ENCODE assay signal across 13 mouse cellular contexts in genomic region chr11:120052274-120052673, GRCm38 (mm10). TPM values are rescaled to one million over a fixed set of nuclear protein-coding genes. Genes with fewer than 3 reads are reported as not detected.
DNase-seq lines count a peak whose midpoint lies in the region; ATAC-seq and TF ChIP-seq lines count a peak whose summit lies in the region.
"Had no signal": no experiment of that assay in that cellular context is flagged by ENCODE, and none has a peak within 500 bp of the region (broad histone marks: within the 10 kb centered on the region; RNA-seq: fewer than 3 reads in every experiment).

No protein-coding gene starts in this region.

- no peak for ATAC-seq in heart, embryonic 11.5 days (replicated peaks; ENCODE audit: insufficient number of reproducible peaks, low FRiP score, low TSS enrichment)
- ATAC-seq in heart, postnatal 0 days (ENCODE audit: insufficient read depth, low read depth) = peak; percentile 57
- ATAC-seq in liver, embryonic 12.5 days = no peak
- ATAC-seq: forebrain, embryonic 13.5 days; intestine, embryonic 16.5 days had no signal

- no peak overlapping the region for H3ac ChIP-seq in myocyte (ENCODE audit: control insufficient read depth, insufficient read length)

- 62% methylated on average over 9 of the region's 9 CpGs for WGBS in heart, embryonic 11.5 days (ENCODE audit: insufficient replicate concordance)
- whole genome bisulfite sequencing in heart, postnatal 0 days = 42% methylated on average over 9 of the region's 9 CpGs
- 69% methylated on average over 9 of the region's 9 CpGs for WGBS in liver, embryonic 12.5 days (ENCODE audit: insufficient replicate concordance)

- H3K4me1 ChIP-seq in heart, embryonic 11.5 days (ENCODE audit: control insufficient read depth, insufficient read depth, low read length) = peaks cover 23% of the 10 kb centered on the region
- H3K4me1 ChIP-seq in heart, postnatal 0 days (ENCODE audit: control insufficient read depth, insufficient read depth) = peaks cover 10% of the 10 kb centered on the region; the same call in 1 of the 2 replicates
- H3K4me1 ChIP-seq in liver, embryonic 12.5 days = no peaks in the 10 kb centered on the region

- no peak overlapping the region for H3K4me2 ChIP-seq in heart, embryonic 11.5 days
- H3K4me2 ChIP-seq in heart, postnatal 0 days (ENCODE audit: low read depth, low read length) = no peak overlapping the region
- no peak overlapping the region for H3K4me2 ChIP-seq in myocyte (ENCODE audit: low read depth)
- H3K4me2 ChIP-seq in liver, embryonic 12.5 days = no peak overlapping the region
- H3K4me2 ChIP-seq: embryonic facial prominence, embryonic 12.5 days; forebrain, embryonic 13.5 days; liver, embryonic 15.5 days had no signal

- TF ChIP-seq EP300 in heart, postnatal 0 days (IDR thresholded peaks at IDR 0.05; ENCODE audit: low read depth) = peak; percentile 63; the same call in 1 of the 2 replicates

- DNase-seq in heart, adult 18-20 months = peak; percentile 35 to 59
- peak; percentile 39 for DNase-seq in kidney, postnatal 14 days
- DNase-seq in kidney, adult 18-20 months = no peak
- DNase-seq in heart, postnatal 0 days (ENCODE audit: low spot score) = peak; percentile 40
- DNase-seq: right cerebral cortex, adult 18-20 months had no signal

- H3K9ac ChIP-seq in heart, embryonic 11.5 days (ENCODE audit: low read depth, low read length) = no peak overlapping the region
- H3K9ac ChIP-seq in heart, postnatal 0 days (replicated peaks; ENCODE audit: low read depth, low read length) = no peak overlapping the region
- no peak overlapping the region for H3K9ac ChIP-seq in liver, embryonic 12.5 days
- H3K9ac ChIP-seq: embryonic facial prominence, embryonic 12.5 days; forebrain, embryonic 13.5 days; liver, embryonic 15.5 days had no signal

- no peaks in the 10 kb centered on the region for H3K79me2 ChIP-seq in myocyte (ENCODE audit: control insufficient read depth, insufficient read depth)

- no peak overlapping the region for H3K27ac ChIP-seq in heart, embryonic 11.5 days (ENCODE audit: low read depth, low read length)
- no peak overlapping the region; the same call in 1 of the 2 replicates for H3K27ac ChIP-seq in heart, postnatal 0 days (ENCODE audit: low read depth)
- H3K27ac ChIP-seq in liver, embryonic 12.5 days = no peak overlapping the region
- H3K27ac ChIP-seq: embryonic facial prominence, embryonic 12.5 days; forebrain, embryonic 13.5 days; liver, embryonic 15.5 days had no signal

- TF ChIP-seq CTCF in heart, postnatal 0 days (IDR thresholded peaks at IDR 0.05; ENCODE audit: low read depth) = no peak

- H3K36me3 ChIP-seq in heart, embryonic 11.5 days (ENCODE audit: control insufficient read depth, insufficient read depth, low read length) = no peaks in the 10 kb centered on the region
- no peaks in the 10 kb centered on the region for H3K36me3 ChIP-seq in heart, postnatal 0 days (replicated peaks; ENCODE audit: control insufficient read depth, insufficient read depth, low read length)
- H3K36me3 ChIP-seq in myocyte (ENCODE audit: control insufficient read depth, insufficient read depth) = no peaks in the 10 kb centered on the region
- H3K36me3 ChIP-seq in liver, embryonic 12.5 days = no peaks in the 10 kb centered on the region
- H3K36me3 ChIP-seq: embryonic facial prominence, embryonic 12.5 days; G1E; liver, embryonic 15.5 days had no signal

- no peak overlapping the region for H3K4me3 ChIP-seq in heart, embryonic 11.5 days (ENCODE audit: low read depth, low read length)
- no peak overlapping the region for H3K4me3 ChIP-seq in heart, postnatal 0 days (ENCODE audit: low read depth, low read length)
- no peak overlapping the region for H3K4me3 ChIP-seq in myocyte
- no peak overlapping the region for H3K4me3 ChIP-seq in liver, embryonic 12.5 days
- H3K4me3 ChIP-seq: embryonic facial prominence, embryonic 12.5 days; forebrain, embryonic 13.5 days; liver, embryonic 15.5 days had no signal

- no peak for TF ChIP-seq POLR2A in myocyte (IDR thresholded peaks at IDR 0.05; ENCODE audit: insufficient read length, low read depth)

- no peaks in the 10 kb centered on the region for H3K9me3 ChIP-seq in heart, embryonic 11.5 days (replicated peaks; ENCODE audit: control insufficient read depth, low read length)
- H3K9me3 ChIP-seq in heart, postnatal 0 days (replicated peaks; ENCODE audit: control insufficient read depth, low read length) = no peaks in the 10 kb centered on the region
- no peaks in the 10 kb centered on the region for H3K9me3 ChIP-seq in liver, embryonic 12.5 days (replicated peaks)
- H3K9me3 ChIP-seq: embryonic facial prominence, embryonic 12.5 days; forebrain, embryonic 13.5 days; G1E; liver, embryonic 15.5 days had no signal

- peaks cover 20% of the 10 kb centered on the region for H3K27me3 ChIP-seq in heart, embryonic 11.5 days (ENCODE audit: control insufficient read depth, insufficient read depth, low read length)
- peaks cover 20% of the 10 kb centered on the region for H3K27me3 ChIP-seq in heart, postnatal 0 days (ENCODE audit: control insufficient read depth, insufficient read depth, low read length)
- H3K27me3 ChIP-seq in myocyte (ENCODE audit: control insufficient read depth, insufficient read depth, insufficient read length) = peaks cover 43% of the 10 kb centered on the region
- peaks cover 41% of the 10 kb centered on the region for H3K27me3 ChIP-seq in liver, embryonic 12.5 days (replicated peaks)

TF ChIP-seq in myocyte, 11 proteins besides CTCF, POLR2A, EP300 and RAD21:
- TF ChIP-seq TCF3 (IDR thresholded peaks at IDR 0.05; ENCODE audit: insufficient read length, low read depth) (no peak), POLR2AphosphoS2 (IDR thresholded peaks at IDR 0.05; ENCODE audit: insufficient read length, low read depth) (no peak), SRF (IDR thresholded peaks at IDR 0.05; ENCODE audit: control insufficient read depth, insufficient read length, low read depth) (no peak), TCF12 (IDR thresholded peaks at IDR 0.05; ENCODE audit: insufficient read depth, poor library complexity, severe bottlenecking) (peak; percentile 62), E2F4 (IDR thresholded peaks at IDR 0.05; ENCODE audit: insufficient read depth) (no peak), CEBPB (IDR thresholded peaks at IDR 0.05; ENCODE audit: insufficient read depth, poor library complexity, severe bottlenecking) (no peak), MAX (IDR thresholded peaks at IDR 0.05; ENCODE audit: low read depth) (no peak), MYOG (IDR thresholded peaks at IDR 0.05; ENCODE audit: control insufficient read depth in 1 of 3, insufficient read depth in 1 of 3, insufficient read length in 2 of 3, low read depth in 2 of 3) (peak; percentile 48 to 79 (median 70)), REST (IDR thresholded peaks at IDR 0.05; ENCODE audit: insufficient read depth, insufficient read length) (no peak), MYOD1 (IDR thresholded peaks at IDR 0.05; ENCODE audit: control insufficient read depth in 1 of 3, insufficient read length in 2 of 3, low read depth in 2 of 3) (peak; percentile 40 to 81 (median 42)), USF1 (IDR thresholded peaks at IDR 0.05; ENCODE audit: low read depth) (no peak)
TF ChIP-seq in myocyte: peak in this region for 3.

RNA-seq across cellular contexts. Expression of gene Aatk, which starts 5.3 kb away (rescaled TPM):
- 1 to 10 TPM; 3.8 to 4.3 TPM for total RNA-seq in heart, adult 18-20 months (2021)
- 0.24 and 0.35 TPM in 2 replicates for polyA plus RNA-seq in heart, embryonic 11.5 days (2014; fragmentation: Nextera tagmentation; extraction: Ambion mirVana)
- 4.7 and 22.1 TPM in 2 replicates for total RNA-seq in heart, postnatal 0 days (2014; rRNA removed; ENCODE audit: low replicate concordance)
- polyA plus RNA-seq in heart, postnatal 0 days (2015; fragmentation: Nextera tagmentation; extraction: Ambion mirVana) = 0.63 and 0.71 TPM in 2 replicates
- polyA plus RNA-seq in myocyte (2012; fragmentation: generic; extraction: Trizol) = 0.26 TPM
- 0.37 and 0.49 TPM in 2 replicates for polyA plus RNA-seq in liver, embryonic 12.5 days (2016; fragmentation: Nextera tagmentation; extraction: Ambion mirVana)
- polyA plus RNA-seq: G1E had no signal

RNA-seq across cellular contexts. Expression of gene Cep131, which starts 34.4 kb away (rescaled TPM):
- total RNA-seq in heart, adult 18-20 months (2021) = 10 to 100 TPM in 1 of 2 experiments, 1 to 10 TPM in 1; 6.5 to 10.5 TPM
- polyA plus RNA-seq in heart, embryonic 11.5 days (2014; fragmentation: Nextera tagmentation; extraction: Ambion mirVana) = 15.1 and 16.0 TPM in 2 replicates
- 3.8 and 8.5 TPM in 2 replicates for total RNA-seq in heart, postnatal 0 days (2014; rRNA removed; ENCODE audit: low replicate concordance)
- 6.8 and 8.2 TPM in 2 replicates for polyA plus RNA-seq in heart, postnatal 0 days (2015; fragmentation: Nextera tagmentation; extraction: Ambion mirVana)
- 12.2 TPM for polyA plus RNA-seq in myocyte (2012; fragmentation: generic; extraction: Trizol)
- 10.5 and 11.4 TPM in 2 replicates for polyA plus RNA-seq in liver, embryonic 12.5 days (2016; fragmentation: Nextera tagmentation; extraction: Ambion mirVana)

RNA-seq across cellular contexts. Expression of gene Tepsin, which starts 46.3 kb away (rescaled TPM):
- 1 to 10 TPM; 5.9 to 8.2 TPM for total RNA-seq in heart, adult 18-20 months (2021)
- 14.6 and 18.9 TPM in 2 replicates for polyA plus RNA-seq in heart, embryonic 11.5 days (2014; fragmentation: Nextera tagmentation; extraction: Ambion mirVana)
- total RNA-seq in heart, postnatal 0 days (2014; rRNA removed; ENCODE audit: low replicate concordance) = 16.4 and 20.4 TPM in 2 replicates
- polyA plus RNA-seq in heart, postnatal 0 days (2015; fragmentation: Nextera tagmentation; extraction: Ambion mirVana) = 8.6 and 8.7 TPM in 2 replicates
- polyA plus RNA-seq in myocyte (2012; fragmentation: generic; extraction: Trizol) = 10.3 TPM
- polyA plus RNA-seq in liver, embryonic 12.5 days (2016; fragmentation: Nextera tagmentation; extraction: Ambion mirVana) = 9.3 and 11.3 TPM in 2 replicates

RNA-seq across cellular contexts. Expression of gene Ndufaf8, which starts 46.5 kb away (rescaled TPM):
- total RNA-seq in heart, adult 18-20 months (2021) = 10 to 100 TPM; 85.2 to 94.9 TPM
- polyA plus RNA-seq in heart, embryonic 11.5 days (2014; fragmentation: Nextera tagmentation; extraction: Ambion mirVana) = 83.2 and 83.4 TPM in 2 replicates
- total RNA-seq in heart, postnatal 0 days (2014; rRNA removed; ENCODE audit: low replicate concordance) = 52.7 and 84.8 TPM in 2 replicates
- polyA plus RNA-seq in heart, postnatal 0 days (2015; fragmentation: Nextera tagmentation; extraction: Ambion mirVana) = 118 and 132 TPM in 2 replicates
- 56.7 TPM for polyA plus RNA-seq in myocyte (2012; fragmentation: generic; extraction: Trizol)
- 64.4 and 68.1 TPM in 2 replicates for polyA plus RNA-seq in liver, embryonic 12.5 days (2016; fragmentation: Nextera tagmentation; extraction: Ambion mirVana)
